Mouse (Mus musculus) heart, adult 2 months (tissue): ENCODE data around the gene Olfr464.

Experiments
- CTCF ChIP-seq: fragments of 200-600 bp; IDR thresholded peaks from 2 replicates; pipeline ENCODE4 v1.8.1; 2022; ENCODE audit warnings: antibody characterized with exemption, mild to moderate bottlenecking, moderate library complexity
- POLR2A ChIP-seq: fragments of 200-500 bp; IDR thresholded peaks from 2 replicates; pipeline ENCODE4 v1.6.1; 2011; ENCODE audit warnings: mild to moderate bottlenecking, low read depth, low read length, control low read depth; ENCODE audit not compliant: insufficient read depth

DNA sequence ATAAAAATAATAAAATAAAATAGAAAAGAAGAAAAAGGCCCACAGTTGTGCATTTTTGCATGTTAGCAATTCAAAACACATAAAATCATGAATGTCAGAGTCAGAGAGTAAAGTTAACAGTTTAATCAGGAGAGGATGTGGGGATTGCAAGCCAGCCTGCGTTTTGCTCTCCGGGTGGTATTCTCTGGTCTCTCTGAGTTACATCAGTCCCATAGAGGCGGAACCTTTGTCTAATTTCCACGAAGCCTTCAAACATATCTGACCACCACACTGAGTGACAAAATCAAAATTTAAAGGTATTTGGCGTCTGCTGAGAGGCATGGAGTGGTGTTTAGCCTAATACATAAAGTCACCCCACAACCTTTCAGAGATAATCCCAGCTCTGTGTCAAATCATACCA is 35.9 kb downstream of the Olfr464 start:
- no peak for TF ChIP-seq POLR2A
- TF ChIP-seq CTCF = no peak
